Mouse (Mus musculus) skeletal muscle tissue, postnatal 0 days (tissue): Measurements from ENCODE around the gene Ifngr1. TPM values are rescaled to one million over a fixed set of nuclear protein-coding genes. Genes with fewer than 3 reads are reported as not detected.

Experiments used
- polyA plus RNA-seq: library from polyadenylated mRNA; unstranded; fragments of >200 nt; fragmentation: Nextera tagmentation; extraction: Ambion mirVana; gene quantifications from 2 replicates; pipeline ENCODE4 v1.2.1, GENCODE M21; 2015

The Ifngr1 gene
- 36.4 and 55.5 TPM in 2 replicates for polyA plus RNA-seq

DNA sequence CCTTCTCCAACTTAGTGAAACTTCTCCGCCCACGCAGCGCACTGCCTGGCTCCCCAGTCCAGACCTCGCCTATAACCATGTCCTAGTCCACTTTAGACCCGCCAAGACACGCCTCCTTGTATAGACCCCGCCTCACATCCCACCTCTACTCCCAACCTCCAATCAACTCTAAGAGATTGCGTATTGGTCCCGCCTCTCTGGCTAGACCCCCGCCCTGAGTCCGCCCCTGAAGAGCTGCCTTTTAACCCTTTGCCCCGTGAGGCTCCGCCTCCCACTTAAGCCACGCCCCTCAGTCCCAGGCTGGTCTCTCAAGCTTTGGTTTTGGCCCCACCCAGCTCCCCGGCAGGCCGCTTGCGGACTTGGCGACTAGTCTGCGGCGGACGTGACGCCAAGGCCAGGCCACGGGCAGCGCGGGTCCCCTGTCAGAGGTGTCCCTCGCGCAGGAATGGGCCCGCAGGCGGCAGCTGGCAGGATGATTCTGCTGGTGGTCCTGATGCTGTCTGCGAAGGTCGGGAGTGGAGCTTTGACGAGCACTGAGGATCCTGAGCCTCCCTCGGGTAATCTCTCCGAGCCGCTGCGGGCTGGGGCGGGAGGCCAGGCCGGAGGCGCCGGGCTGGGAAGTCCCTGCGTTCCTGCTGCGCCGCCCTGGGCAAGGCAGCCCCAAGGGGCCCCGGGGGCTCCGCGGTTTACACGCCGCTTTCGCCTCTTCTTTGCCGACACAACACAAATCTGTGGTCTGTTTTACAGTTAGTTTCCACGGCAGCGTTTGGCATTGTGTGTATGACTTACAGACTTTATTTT lies at the start of gene Ifngr1:
TSS of gene Ifngr1 (plus strand) at position 309 of the 801 bp plus-strand sequence.

DNA sequence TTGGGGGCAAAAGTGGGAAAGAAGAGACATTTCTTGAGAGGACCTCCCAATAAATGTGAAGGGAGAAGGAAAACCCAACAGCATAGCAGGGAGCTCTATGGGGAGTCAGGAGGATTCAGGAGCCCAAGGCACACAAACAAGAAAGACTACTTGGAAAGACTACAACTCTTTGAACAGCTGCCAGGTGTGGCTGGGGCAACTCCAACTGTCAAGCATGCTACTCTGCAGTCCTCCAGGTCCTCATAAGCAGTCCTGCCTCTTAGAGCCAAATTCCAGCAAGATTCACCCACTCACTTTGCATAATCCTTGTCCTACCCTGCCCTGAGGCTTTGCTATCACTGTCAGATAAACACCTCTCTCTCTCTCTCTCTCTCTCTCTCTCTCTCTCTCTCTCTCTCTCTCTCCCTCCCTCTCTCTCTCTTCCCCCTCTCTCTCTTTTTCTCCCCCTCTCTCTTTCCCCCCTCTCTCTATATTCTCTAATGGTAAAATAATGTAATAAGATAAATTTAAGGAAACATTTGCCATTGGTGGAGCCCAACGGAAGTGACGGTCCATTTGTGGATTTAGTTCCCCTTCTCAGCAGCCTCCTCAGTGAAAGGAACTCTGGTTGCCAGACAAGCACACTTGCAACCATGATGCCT lies 29.8 kb downstream of the Ifngr1 start, which contains the start of gene Il22ra2:
TSS of gene Il22ra2 (plus strand) at position 591 of the 641 bp plus-strand sequence.

Other genes starting within 250 kb of the Ifngr1 start
- gene Olig3, start 235.4 kb upstream of the Ifngr1 start, polyA plus RNA-seq, result not detected in 2 replicates
- 0.05 TPM in 1 of 2 replicates, not detected in the other for gene Il22ra2, start 30.0 kb downstream of the Ifngr1 start, polyA plus RNA-seq
- gene Il20ra, start 120.6 kb downstream of the Ifngr1 start, polyA plus RNA-seq, result not detected in 2 replicates